Mouse (Mus musculus): ENCODE measurements around the gene Slc30a7.

- TF ChIP-seq POLR2A (IDR thresholded peaks at IDR 0.05; ENCODE audit: extremely low read depth, insufficient read depth, low read length) (no peak), CTCF (IDR thresholded peaks at IDR 0.05; ENCODE audit: extremely low read depth, insufficient read depth, low read length) (no peak)
These were observed 69.4 kb downstream of the Slc30a7 start for GRCm38 (mm10) chr3:115937807-115938206.

All from cortical plate, adult 2 months (tissue).